In the genomic region with DNA sequence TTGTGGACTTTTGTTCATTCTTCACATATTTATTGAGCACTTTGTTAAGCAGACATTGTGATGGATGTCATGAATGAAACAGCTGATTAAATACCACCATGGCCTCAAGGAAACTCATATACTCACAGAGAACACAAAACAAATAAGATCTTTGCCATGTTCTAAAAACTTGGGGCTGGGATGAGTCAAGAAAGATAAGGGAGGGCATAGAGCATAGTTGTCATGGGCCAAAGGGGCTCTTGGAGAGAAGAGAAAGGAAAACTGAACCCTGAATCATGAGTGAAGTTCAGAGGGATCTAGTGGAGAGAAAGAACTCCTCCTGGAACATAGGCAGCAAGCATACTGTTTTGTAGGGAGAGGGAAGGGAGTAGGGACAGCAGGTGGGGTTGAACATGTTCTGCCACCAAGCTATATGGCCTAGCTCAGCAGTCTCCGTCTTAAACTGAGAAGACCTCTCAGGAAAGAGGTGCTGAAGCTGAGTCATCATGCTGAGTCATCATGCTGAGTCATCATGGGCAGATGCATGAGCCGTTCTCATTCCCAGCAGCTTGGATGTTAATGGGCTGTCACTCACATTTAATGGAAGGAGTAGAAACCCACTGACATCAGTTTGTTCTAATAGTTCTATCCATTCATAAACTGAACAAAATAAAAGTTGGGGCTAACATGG, we compare ENCODE assay signal across 14 mouse cellular contexts.
DNase-seq lines count a peak whose midpoint lies in the region; ATAC-seq and TF ChIP-seq lines count a peak whose summit lies in the region.
"Had no signal": no experiment of that assay in that cellular context is flagged by ENCODE, and none has a peak within 500 bp of the region (broad histone marks: within the 10 kb centered on the region; RNA-seq: fewer than 3 reads in every experiment).

No protein-coding gene starts in this region.

- H3K36me3 ChIP-seq in heart, embryonic 11.5 days (ENCODE audit: control insufficient read depth, insufficient read depth, low read length), result no peaks in the 10 kb centered on the region
- H3K36me3 ChIP-seq in C2C12 (ENCODE audit: control insufficient read depth, insufficient read depth), result no peaks in the 10 kb centered on the region
- no peaks in the 10 kb centered on the region for H3K36me3 ChIP-seq in liver, embryonic 11.5 days (ENCODE audit: control insufficient read depth, insufficient read depth, low read length)
- H3K36me3 ChIP-seq in midbrain, embryonic 10.5 days, result no peaks in the 10 kb centered on the region
- H3K36me3 ChIP-seq in forebrain, embryonic 14.5 days (ENCODE audit: control insufficient read depth, insufficient read depth, low read length), result no peaks in the 10 kb centered on the region
- H3K36me3 ChIP-seq in hindbrain, embryonic 16.5 days (ENCODE audit: control insufficient read depth, insufficient read depth, low read length), result no peaks in the 10 kb centered on the region
- H3K36me3 ChIP-seq: hindbrain, embryonic 13.5 days had no signal

- H3K79me3 ChIP-seq in C2C12 (ENCODE audit: low read depth), result no peaks in the 10 kb centered on the region

- no peaks in the 10 kb centered on the region for H3K9me3 ChIP-seq in heart, embryonic 11.5 days (replicated peaks; ENCODE audit: control insufficient read depth, low read length)
- no peaks in the 10 kb centered on the region for H3K9me3 ChIP-seq in liver, embryonic 11.5 days (ENCODE audit: control insufficient read depth, low read length)
- no peaks in the 10 kb centered on the region for H3K9me3 ChIP-seq in midbrain, embryonic 10.5 days (replicated peaks)
- no peaks in the 10 kb centered on the region for H3K9me3 ChIP-seq in forebrain, embryonic 14.5 days (replicated peaks; ENCODE audit: control insufficient read depth, low read length)
- no peaks in the 10 kb centered on the region for H3K9me3 ChIP-seq in hindbrain, embryonic 16.5 days (ENCODE audit: control insufficient read depth, low read length)
- H3K9me3 ChIP-seq: forebrain, embryonic 13.5 days; hindbrain, embryonic 13.5 days had no signal

- no peak overlapping the region for H3K9ac ChIP-seq in heart, embryonic 11.5 days (ENCODE audit: low read depth, low read length)
- H3K9ac ChIP-seq in liver, embryonic 11.5 days (ENCODE audit: low read depth, low read length), result no peak overlapping the region
- H3K9ac ChIP-seq in forebrain, embryonic 14.5 days (ENCODE audit: low read length), result no peak overlapping the region
- no peak overlapping the region for H3K9ac ChIP-seq in hindbrain, embryonic 16.5 days (ENCODE audit: low read depth, low read length)
- H3K9ac ChIP-seq: forebrain, embryonic 13.5 days; hindbrain, embryonic 13.5 days had no signal

- no peak overlapping the region for H3ac ChIP-seq in C2C12 (ENCODE audit: control insufficient read depth, insufficient read length, low read depth)

- no peaks in the 10 kb centered on the region for H3K79me2 ChIP-seq in C2C12 (ENCODE audit: control insufficient read depth, insufficient read depth)

- H3K27me3 ChIP-seq in heart, embryonic 11.5 days (ENCODE audit: control insufficient read depth, insufficient read depth, low read length), result no peaks in the 10 kb centered on the region
- H3K27me3 ChIP-seq in C2C12 (ENCODE audit: control insufficient read depth, insufficient read depth, insufficient read length), result no peaks in the 10 kb centered on the region
- no peaks in the 10 kb centered on the region for H3K27me3 ChIP-seq in liver, embryonic 11.5 days (replicated peaks; ENCODE audit: control insufficient read depth, insufficient read depth, low read length)
- H3K27me3 ChIP-seq in midbrain, embryonic 10.5 days (ENCODE audit: low read depth, poor library complexity, severe bottlenecking), result no peaks in the 10 kb centered on the region
- no peaks in the 10 kb centered on the region for H3K27me3 ChIP-seq in forebrain, embryonic 14.5 days (replicated peaks; ENCODE audit: control insufficient read depth, insufficient read depth, low read length)
- no peaks in the 10 kb centered on the region for H3K27me3 ChIP-seq in hindbrain, embryonic 16.5 days (replicated peaks; ENCODE audit: control insufficient read depth, insufficient read depth, low read length)
- H3K27me3 ChIP-seq: forebrain, embryonic 13.5 days; hindbrain, embryonic 13.5 days had no signal

- no peak overlapping the region for H3K4me2 ChIP-seq in heart, embryonic 11.5 days
- H3K4me2 ChIP-seq in liver, embryonic 11.5 days, result no peak overlapping the region
- H3K4me2 ChIP-seq in forebrain, embryonic 14.5 days (ENCODE audit: low read length), result no peak overlapping the region
- no peak overlapping the region for H3K4me2 ChIP-seq in hindbrain, embryonic 16.5 days (ENCODE audit: low read length)
- H3K4me2 ChIP-seq: forebrain, embryonic 13.5 days; hindbrain, embryonic 13.5 days had no signal

- TF ChIP-seq CTCF in C2C12 (IDR thresholded peaks at IDR 0.05; ENCODE audit: control insufficient read depth, insufficient read depth, insufficient read length), result no peak

- ATAC-seq in heart, embryonic 11.5 days (replicated peaks; ENCODE audit: insufficient number of reproducible peaks, low FRiP score, low TSS enrichment), result peak; percentile 86
- ATAC-seq in liver, embryonic 11.5 days (replicated peaks; ENCODE audit: low FRiP score), result peak; percentile 88
- no peak for ATAC-seq in forebrain, embryonic 14.5 days
- ATAC-seq in hindbrain, embryonic 16.5 days, result no peak
- ATAC-seq: CD4-positive, CD25-positive, alpha-beta regulatory T cell, adult 4 months; forebrain, embryonic 13.5 days had no signal

- DNase-seq in heart, adult 18-20 months, result no peak
- peak; percentile 92 for DNase-seq in c-Kit-negative CD71-positive TER-119-positive erythroid progenitor cells, embryonic 14.5 days (ENCODE audit: low read depth, low spot score)
- no peak for DNase-seq in liver, embryonic 11.5 days (ENCODE audit: low spot score)
- DNase-seq in midbrain, embryonic 10.5 days (ENCODE audit: low spot score), result no peak
- no peak for DNase-seq in forebrain, embryonic 14.5 days (ENCODE audit: low spot score)
- DNase-seq: adrenal gland, postnatal 10 days; kidney, postnatal 10 days; lung, postnatal 14 days had no signal

- peaks cover 10% of the 10 kb centered on the region for H3K4me1 ChIP-seq in heart, embryonic 11.5 days (ENCODE audit: control insufficient read depth, insufficient read depth, low read length)
- H3K4me1 ChIP-seq in liver, embryonic 11.5 days (replicated peaks; ENCODE audit: control insufficient read depth, insufficient read depth, low read length), result no peaks in the 10 kb centered on the region
- H3K4me1 ChIP-seq in midbrain, embryonic 10.5 days, result no peaks in the 10 kb centered on the region
- no peaks in the 10 kb centered on the region for H3K4me1 ChIP-seq in forebrain, embryonic 14.5 days (ENCODE audit: control insufficient read depth, insufficient read depth, low read length)
- H3K4me1 ChIP-seq in hindbrain, embryonic 16.5 days (ENCODE audit: control insufficient read depth, insufficient read depth, low read depth, low read length), result no peaks in the 10 kb centered on the region
- H3K4me1 ChIP-seq: forebrain, embryonic 13.5 days; hindbrain, embryonic 13.5 days had no signal

- H3K27ac ChIP-seq in heart, embryonic 11.5 days (ENCODE audit: low read depth, low read length), result no peak overlapping the region
- H3K27ac ChIP-seq in liver, embryonic 11.5 days (ENCODE audit: low read depth, low read length), result peak overlapping the region; percentile 16; the same call in 1 of the 2 replicates
- H3K27ac ChIP-seq in midbrain, embryonic 10.5 days (replicated peaks), result no peak overlapping the region
- no peak overlapping the region for H3K27ac ChIP-seq in forebrain, embryonic 14.5 days (ENCODE audit: low read depth, low read length)
- H3K27ac ChIP-seq in hindbrain, embryonic 16.5 days (ENCODE audit: low read depth, low read length), result no peak overlapping the region
- H3K27ac ChIP-seq: forebrain, embryonic 13.5 days; hindbrain, embryonic 13.5 days had no signal

- H3K4me3 ChIP-seq in heart, embryonic 11.5 days (ENCODE audit: low read depth, low read length), result no peak overlapping the region
- H3K4me3 ChIP-seq in C2C12 (ENCODE audit: insufficient read depth, poor library complexity, severe bottlenecking), result no peak overlapping the region
- no peak overlapping the region for H3K4me3 ChIP-seq in liver, embryonic 11.5 days (ENCODE audit: low read depth, low read length)
- H3K4me3 ChIP-seq in midbrain, embryonic 10.5 days, result no peak overlapping the region
- no peak overlapping the region for H3K4me3 ChIP-seq in forebrain, embryonic 14.5 days (ENCODE audit: low read depth, low read length)
- no peak overlapping the region for H3K4me3 ChIP-seq in hindbrain, embryonic 16.5 days (ENCODE audit: low read length)
- H3K4me3 ChIP-seq: forebrain, embryonic 13.5 days; hindbrain, embryonic 13.5 days had no signal

- WGBS in heart, embryonic 11.5 days (ENCODE audit: insufficient replicate concordance), result 42% methylated on average over 2 of the region's 2 CpGs
- WGBS in liver, embryonic 11.5 days, result 35% methylated on average over 2 of the region's 2 CpGs
- 77% methylated on average over 2 of the region's 2 CpGs for WGBS in midbrain, embryonic 10.5 days
- 73% methylated on average over 2 of the region's 2 CpGs for WGBS in forebrain, embryonic 14.5 days
- WGBS in hindbrain, embryonic 16.5 days, result 71% methylated on average over 2 of the region's 2 CpGs

TF ChIP-seq in C2C12, 6 proteins besides CTCF, POLR2A, EP300 and RAD21:
- TF ChIP-seq MYOG (IDR thresholded peaks at IDR 0.05; ENCODE audit: control insufficient read depth, extremely low read depth, insufficient read length) (no peak), USF1 (IDR thresholded peaks at IDR 0.05; ENCODE audit: low read depth) (no peak), MYOD1 (IDR thresholded peaks at IDR 0.05; ENCODE audit: control insufficient read depth, insufficient read length, low read depth) (peak; percentile 80), MAX (IDR thresholded peaks at IDR 0.05) (no peak), FOSL1 (IDR thresholded peaks at IDR 0.05; ENCODE audit: insufficient read depth, low read length, poor library complexity, severe bottlenecking) (peak; percentile 95), CEBPB (IDR thresholded peaks at IDR 0.05; ENCODE audit: low read depth) (no peak)

Comparison
In these comparisons a context has a peak if more than half of its experiments do, and no peak if none do; other contexts are left out.
1. ATAC-seq: peak in heart, embryonic 11.5 days (single experiment) and liver, embryonic 11.5 days (single experiment); none in forebrain, embryonic 14.5 days (single experiment) and hindbrain, embryonic 16.5 days (single experiment).